8 mouse cellular contexts compared by ENCODE assay signal in genomic region chr8:83260418-83261215, GRCm38 (mm10). TPM values are rescaled to one million over a fixed set of nuclear protein-coding genes. Genes with fewer than 3 reads are reported as not detected.
DNase-seq lines count a peak whose midpoint lies in the region; ATAC-seq and TF ChIP-seq lines count a peak whose summit lies in the region.

No protein-coding gene starts in this region.

- no peak overlapping the region for H3K4me2 ChIP-seq in limb, embryonic 11.5 days (ENCODE audit: low read depth, severe bottlenecking)
- H3K4me2 ChIP-seq in midbrain, embryonic 12.5 days (replicated peaks): no peak overlapping the region

- no peak; the same call in 1 of the 2 replicates for TF ChIP-seq CTCF in gastrocnemius, adult 2 months (IDR thresholded peaks at IDR 0.05)

- 0 out of 2 replicates have a peak, but pooled peaks cover 2% of the 10 kb centered on the region for H3K36me3 ChIP-seq in limb, embryonic 11.5 days (ENCODE audit: control insufficient read depth, insufficient read depth, low read length)
- H3K36me3 ChIP-seq in midbrain, embryonic 12.5 days: peaks cover 61% of the 10 kb centered on the region

- H3K4me1 ChIP-seq in limb, embryonic 11.5 days (ENCODE audit: control insufficient read depth, insufficient read depth, low read length): no peaks in the 10 kb centered on the region
- H3K4me1 ChIP-seq in midbrain, embryonic 12.5 days: no peaks in the 10 kb centered on the region

- 71% methylated on average over 16 of the region's 16 CpGs for WGBS in limb, embryonic 11.5 days
- 72% methylated on average over 16 of the region's 16 CpGs for WGBS in midbrain, embryonic 12.5 days

- no peak overlapping the region for H3K27ac ChIP-seq in gastrocnemius, adult 2 months
- H3K27ac ChIP-seq in limb, embryonic 11.5 days (replicated peaks; ENCODE audit: low read depth, low read length): no peak overlapping the region
- no peak overlapping the region for H3K27ac ChIP-seq in midbrain, embryonic 12.5 days (replicated peaks)

- H3K27me3 ChIP-seq in limb, embryonic 11.5 days (ENCODE audit: control insufficient read depth, insufficient read depth, low read length): no peaks in the 10 kb centered on the region
- no peaks in the 10 kb centered on the region for H3K27me3 ChIP-seq in midbrain, embryonic 12.5 days

- ATAC-seq in limb, embryonic 11.5 days (ENCODE audit: insufficient number of reproducible peaks, low FRiP score, low TSS enrichment, low read depth): peak; percentile 89
- peak; percentile 63 for ATAC-seq in midbrain, embryonic 12.5 days (ENCODE audit: low FRiP score, low read depth)

- no peak overlapping the region for H3K9ac ChIP-seq in limb, embryonic 11.5 days (ENCODE audit: low read length)
- no peak overlapping the region for H3K9ac ChIP-seq in midbrain, embryonic 12.5 days (replicated peaks)

- H3K4me3 ChIP-seq in gastrocnemius, adult 2 months: no peak overlapping the region
- no peak overlapping the region for H3K4me3 ChIP-seq in limb, embryonic 11.5 days (ENCODE audit: low read depth, low read length)
- no peak overlapping the region for H3K4me3 ChIP-seq in midbrain, embryonic 12.5 days

- peak; percentile 18 for DNase-seq in 3134 (ENCODE audit: extremely low read depth, insufficient read length, low spot score)
- peak; percentile 60 for DNase-seq in T-cell, adult 2 months (ENCODE audit: low spot score)
- DNase-seq in cerebellum, postnatal 25 days: peak; percentile 47 to 59
- peak; percentile 54 for DNase-seq in gastrocnemius, adult 2 months
- DNase-seq in kidney, adult 11 months: peak; percentile 19
- peak; percentile 80 for DNase-seq in limb, embryonic 11.5 days (ENCODE audit: low spot score)
- DNase-seq in spleen, postnatal 36 days (ENCODE audit: low spot score in 2 of 2): peak; percentile 37 to 39

- intact Hi-C loops in gastrocnemius, adult 2 months (cut with DNase I): loop anchor here (2.0 to 5.0 kb wide), 2 partner anchors 146 to 187 kb away; no protein-coding TSS in a partner anchor

- no peaks in the 10 kb centered on the region for H3K9me3 ChIP-seq in limb, embryonic 11.5 days (ENCODE audit: control insufficient read depth, low read length)
- H3K9me3 ChIP-seq in midbrain, embryonic 12.5 days: no peaks in the 10 kb centered on the region

RNA-seq across cellular contexts. Expression of gene Ucp1, which starts 29.5 kb away (rescaled TPM):
- not detected for total RNA-seq in gastrocnemius, adult 2 months (2021)
- not detected in 2 replicates for polyA plus RNA-seq in limb, embryonic 11.5 days (2014; fragmentation: Nextera tagmentation; extraction: Ambion mirVana)
- polyA plus RNA-seq in midbrain, embryonic 12.5 days (2016; fragmentation: Nextera tagmentation; extraction: Ambion mirVana): not detected in 2 replicates

Comparison
In these comparisons a context has a peak if more than half of its experiments do, and no peak if none do; other contexts are left out.
1. DNase-seq: peak in every context shown above with its lines; median percentile 80 in limb, embryonic 11.5 days; 60 in T-cell, adult 2 months; 54 in gastrocnemius, adult 2 months; 53 in cerebellum, postnatal 25 days; 38 in spleen, postnatal 36 days; 19 in kidney, adult 11 months; 18 in 3134.